Mouse (Mus musculus): ENCODE results near the gene Ctcf. TPM values are rescaled to one million over a fixed set of nuclear protein-coding genes. Genes with fewer than 3 reads are reported as not detected.

Gene Ctcf
- total RNA-seq, 2 experiments from 2014 or later, result 104 to 107 TPM

GRCm38 (mm10) chr8:105639835-105640234 is 3.5 kb downstream of the Ctcf start:
- ATAC-seq (replicated peaks; ENCODE audit: poor library complexity, severe bottlenecking), result no peak

GRCm38 (mm10) chr8:105640511-105640910 is 4.1 kb downstream of the Ctcf start:
- no peak for ATAC-seq (replicated peaks; ENCODE audit: poor library complexity, severe bottlenecking)

- no peak for ATAC-seq (replicated peaks; ENCODE audit: poor library complexity, severe bottlenecking)
These were observed 8.8 kb downstream of the Ctcf start for GRCm38 (mm10) chr8:105645205-105645604.

GRCm38 (mm10) chr8:105648929-105649328 is 12.6 kb downstream of the Ctcf start:
- no peak for ATAC-seq (replicated peaks; ENCODE audit: poor library complexity, severe bottlenecking)

GRCm38 (mm10) chr8:105657641-105658040 is 21.3 kb downstream of the Ctcf start:
- ATAC-seq (replicated peaks; ENCODE audit: poor library complexity, severe bottlenecking), result no peak

GRCm38 (mm10) chr8:105661167-105661566 is 24.8 kb downstream of the Ctcf start:
- peak; percentile 48; the same call in 1 of the 2 replicates for ATAC-seq (replicated peaks; ENCODE audit: poor library complexity, severe bottlenecking)

GRCm38 (mm10) chr8:105677891-105678290 is 41.5 kb downstream of the Ctcf start:
- ATAC-seq (replicated peaks; ENCODE audit: poor library complexity, severe bottlenecking), result no peak

GRCm38 (mm10) chr8:105685325-105685724 is 49.0 kb downstream of the Ctcf start:
- ATAC-seq (replicated peaks; ENCODE audit: poor library complexity, severe bottlenecking), result no peak

- ATAC-seq (replicated peaks; ENCODE audit: poor library complexity, severe bottlenecking), result peak; percentile 82
These were observed 49.5 kb downstream of the Ctcf start, which contains the start of gene Carmil2 for GRCm38 (mm10) chr8:105685796-105686308. Gene Carmil2, plus strand, starts transcription at chr8:105686274.

- no peak for ATAC-seq (replicated peaks; ENCODE audit: poor library complexity, severe bottlenecking)
These were observed 50.2 kb downstream of the Ctcf start for GRCm38 (mm10) chr8:105686551-105686950.

- ATAC-seq (replicated peaks; ENCODE audit: poor library complexity, severe bottlenecking), result no peak
These were observed 51.1 kb downstream of the Ctcf start for GRCm38 (mm10) chr8:105687512-105687911.

- no peak for ATAC-seq (replicated peaks; ENCODE audit: poor library complexity, severe bottlenecking)
These were observed 51.9 kb downstream of the Ctcf start for GRCm38 (mm10) chr8:105688242-105688752.

GRCm38 (mm10) chr8:105689256-105689982 is 53.1 kb downstream of the Ctcf start:
- ATAC-seq (replicated peaks; ENCODE audit: poor library complexity, severe bottlenecking), result no peak

- no peak for ATAC-seq (replicated peaks; ENCODE audit: poor library complexity, severe bottlenecking)
These were observed 53.6 kb downstream of the Ctcf start for GRCm38 (mm10) chr8:105689983-105690360.

- peak; percentile 43 for ATAC-seq (replicated peaks; ENCODE audit: poor library complexity, severe bottlenecking)
These were observed 54.6 kb downstream of the Ctcf start for GRCm38 (mm10) chr8:105690978-105691377.

- no peak for ATAC-seq (replicated peaks; ENCODE audit: poor library complexity, severe bottlenecking)
These were observed 56.2 kb downstream of the Ctcf start for GRCm38 (mm10) chr8:105692449-105693182.

- ATAC-seq (replicated peaks; ENCODE audit: poor library complexity, severe bottlenecking), result no peak
These were observed 57.3 kb downstream of the Ctcf start for GRCm38 (mm10) chr8:105693648-105694047.

- ATAC-seq (replicated peaks; ENCODE audit: poor library complexity, severe bottlenecking), result no peak
These were observed 57.9 kb downstream of the Ctcf start for GRCm38 (mm10) chr8:105694051-105694799.

- ATAC-seq (replicated peaks; ENCODE audit: poor library complexity, severe bottlenecking), result no peak
These were observed 58.9 kb downstream of the Ctcf start for GRCm38 (mm10) chr8:105695080-105695780.

All from granulocyte monocyte progenitor cell, adult 5-6 weeks (primary cell).